Mouse (Mus musculus): ENCODE measurements at regions not wholly inside any gene's neighbourhood (a gene's known extent, or its start where the extent isn't known, plus 50 kb on each side); places are given as distances from the start of the nearest gene placed in this dataset.

- TF ChIP-seq CTCF (IDR thresholded peaks at IDR 0.05; ENCODE audit: low read depth, low read length) (no peak), POLR2A (IDR thresholded peaks at IDR 0.05; ENCODE audit: borderline replicate concordance, low read depth, low read length) (no peak)
Measured at GRCm38 (mm10) chr15:88214286-88214685, 385.8 kb upstream of the Zdhhc25 start.

All from bone marrow macrophage, adult 2 months (primary cell).